Mouse (Mus musculus) thymus, adult 2 months (tissue): ENCODE measurements around the gene Mknk1.

Experiments used
- CTCF ChIP-seq: fragments of 200-500 bp; IDR thresholded peaks from 2 replicates; pipeline ENCODE4 v1.5.1; 2012; ENCODE audit warnings: mild to moderate bottlenecking, control low read depth, low read length, moderate library complexity, borderline replicate concordance; ENCODE audit not compliant: control insufficient read depth, poor library complexity, insufficient read depth; ENCODE audit errors: extremely low read depth
- POLR2A ChIP-seq: fragments of 200-500 bp; IDR thresholded peaks from 2 replicates; pipeline ENCODE4 v1.6.1; 2012; ENCODE audit warnings: mild to moderate bottlenecking, low read length, control low read depth, moderate library complexity; ENCODE audit not compliant: control insufficient read depth, poor library complexity, insufficient read depth; ENCODE audit errors: extremely low read depth

GRCm38 (mm10) chr4:115838196-115838595 lies 802 bp upstream of the Mknk1 start:
- TF ChIP-seq CTCF (no peak), POLR2A (no peak)
